Mouse (Mus musculus): ENCODE data around the gene Prmt8.

Prmt8 gene

GRCm38 (mm10) chr6:127769275-127770156 is at the start of gene Prmt8:
TSS of gene Prmt8 (minus strand) at chr6:127769472.
- DNase-seq (ENCODE audit: low spot score in 2 of 2) = no peak

- no peak for DNase-seq (ENCODE audit: low spot score in 2 of 2)
Observed at GRCm38 (mm10) chr6:127803046-127803729, 33.9 kb upstream of the Prmt8 start.

GRCm38 (mm10) chr6:127802211-127802610 is 32.9 kb upstream of the Prmt8 start:
- DNase-seq (ENCODE audit: low spot score in 2 of 2) = no peak

- DNase-seq (ENCODE audit: low spot score in 2 of 2) = no peak
Observed at GRCm38 (mm10) chr6:127790023-127790422, 20.8 kb upstream of the Prmt8 start.

GRCm38 (mm10) chr6:127770806-127771205 is 1.5 kb upstream of the Prmt8 start:
- no peak for DNase-seq (ENCODE audit: low spot score in 2 of 2)

GRCm38 (mm10) chr6:127768621-127769274 is 524 bp downstream of the Prmt8 start:
- DNase-seq (ENCODE audit: low spot score in 2 of 2) = no peak

- DNase-seq (ENCODE audit: low spot score in 2 of 2) = peak; percentile 30 to 77
Observed at GRCm38 (mm10) chr6:127767706-127768493, 1.4 kb downstream of the Prmt8 start.

- no peak for DNase-seq (ENCODE audit: low spot score in 2 of 2)
Observed at GRCm38 (mm10) chr6:127767201-127767705, 2.0 kb downstream of the Prmt8 start.

- DNase-seq (ENCODE audit: low spot score in 2 of 2) = no peak
Observed at GRCm38 (mm10) chr6:127766641-127767200, 2.6 kb downstream of the Prmt8 start.

- no peak for DNase-seq (ENCODE audit: low spot score in 2 of 2)
Observed at GRCm38 (mm10) chr6:127766041-127766604, 3.1 kb downstream of the Prmt8 start.

GRCm38 (mm10) chr6:127765573-127765972 is 3.7 kb downstream of the Prmt8 start:
- no peak for DNase-seq (ENCODE audit: low spot score in 2 of 2)

- no peak for DNase-seq (ENCODE audit: low spot score in 2 of 2)
Observed at GRCm38 (mm10) chr6:127758264-127758663, 11.0 kb downstream of the Prmt8 start.

GRCm38 (mm10) chr6:127757667-127758167 is 11.6 kb downstream of the Prmt8 start:
- DNase-seq (ENCODE audit: low spot score in 2 of 2) = no peak

- DNase-seq (ENCODE audit: low spot score in 2 of 2) = no peak
Observed at GRCm38 (mm10) chr6:127756856-127757255, 12.4 kb downstream of the Prmt8 start.

- no peak for DNase-seq (ENCODE audit: low spot score in 2 of 2)
Observed at GRCm38 (mm10) chr6:127753228-127753627, 16.0 kb downstream of the Prmt8 start.

GRCm38 (mm10) chr6:127752681-127753080 is 16.6 kb downstream of the Prmt8 start:
- DNase-seq (ENCODE audit: low spot score in 2 of 2) = no peak

- no peak for DNase-seq (ENCODE audit: low spot score in 2 of 2)
Observed at GRCm38 (mm10) chr6:127751499-127751898, 17.8 kb downstream of the Prmt8 start.

- no peak for DNase-seq (ENCODE audit: low spot score in 2 of 2)
Observed at GRCm38 (mm10) chr6:127748793-127749192, 20.5 kb downstream of the Prmt8 start.

GRCm38 (mm10) chr6:127742290-127742689 is 27.0 kb downstream of the Prmt8 start:
- DNase-seq (ENCODE audit: low spot score in 2 of 2) = no peak

- DNase-seq (ENCODE audit: low spot score in 2 of 2) = no peak
Observed at GRCm38 (mm10) chr6:127741162-127741561, 28.1 kb downstream of the Prmt8 start.
